Mouse (Mus musculus) heart, adult 8-10 months (tissue): ENCODE measurements around the gene Aox1. TPM values are rescaled to one million over a fixed set of nuclear protein-coding genes. Genes with fewer than 3 reads are reported as not detected.
"Not testable (repeated sequence)": the region's sequence is repeated elsewhere in the genome, so short reads cannot be mapped to it uniquely, and the experiment has no call there.

Experiments used
- DNase-seq: peaks from one replicate; pipeline ENCODE4 v3.0.0; 2022; ENCODE audit warnings: low spot score
- total RNA-seq, 4 experiments: library from RNA; stranded (reverse); gene quantifications; 2 replicates each; pipeline ENCODE4 v1.2.4; 2022

Gene Aox1
- 10 to 100 TPM; 12.9 to 16.6 (median 13.5) TPM for total RNA-seq

- peak; percentile 85 for DNase-seq
Measured at GRCm38 (mm10) chr1:58029636-58030117, at the start of gene Aox1. Gene Aox1 (plus strand): TSS chr1:58029931.

DNA sequence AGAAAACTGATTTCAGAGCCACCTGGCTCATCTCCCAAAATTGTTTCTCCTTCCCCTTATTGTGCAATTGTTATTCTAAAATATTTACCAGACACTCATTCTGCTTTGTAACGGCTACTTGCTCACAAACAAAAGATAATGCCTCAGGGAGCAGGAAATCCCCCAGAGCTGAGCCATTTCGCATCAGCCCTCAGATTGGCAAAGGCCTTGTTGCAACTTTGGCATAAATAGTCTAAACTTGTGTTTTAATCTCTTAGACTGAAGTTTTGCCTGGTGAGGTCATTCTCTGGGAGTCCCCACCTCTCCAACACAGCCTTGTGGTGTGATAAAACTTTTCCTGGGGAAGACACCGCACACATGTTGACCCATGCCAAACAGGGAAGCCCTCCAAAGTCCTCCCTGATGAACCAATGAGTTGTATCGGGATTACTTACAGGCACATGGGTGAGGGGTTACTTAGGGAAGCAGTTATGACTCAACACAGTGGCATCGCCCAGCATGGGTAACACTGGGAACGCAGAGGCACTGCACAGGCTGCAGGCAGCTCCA, 40.6 kb upstream of the Aox1 start:
- peak; percentile 23 for DNase-seq

DNA sequence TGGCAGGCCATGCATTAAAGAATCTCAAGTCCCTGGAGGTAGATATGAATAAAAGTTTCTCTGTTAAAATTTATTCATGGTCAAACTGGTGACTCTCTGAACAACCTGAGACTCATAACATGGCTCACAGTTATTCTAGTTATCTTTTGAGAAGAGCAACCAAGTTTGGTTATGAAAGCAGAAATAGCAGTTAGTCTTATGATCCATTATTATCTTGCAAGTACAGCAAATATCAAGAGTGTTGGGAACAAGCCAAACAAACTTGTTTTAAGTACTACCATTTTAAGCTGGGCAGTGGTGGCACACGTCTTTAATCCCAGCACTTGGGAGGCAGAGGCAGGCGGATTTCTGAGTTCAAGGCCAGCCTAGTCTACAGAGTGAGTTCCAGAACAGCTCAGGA, 38.5 kb upstream of the Aox1 start:
- no peak for DNase-seq

DNA sequence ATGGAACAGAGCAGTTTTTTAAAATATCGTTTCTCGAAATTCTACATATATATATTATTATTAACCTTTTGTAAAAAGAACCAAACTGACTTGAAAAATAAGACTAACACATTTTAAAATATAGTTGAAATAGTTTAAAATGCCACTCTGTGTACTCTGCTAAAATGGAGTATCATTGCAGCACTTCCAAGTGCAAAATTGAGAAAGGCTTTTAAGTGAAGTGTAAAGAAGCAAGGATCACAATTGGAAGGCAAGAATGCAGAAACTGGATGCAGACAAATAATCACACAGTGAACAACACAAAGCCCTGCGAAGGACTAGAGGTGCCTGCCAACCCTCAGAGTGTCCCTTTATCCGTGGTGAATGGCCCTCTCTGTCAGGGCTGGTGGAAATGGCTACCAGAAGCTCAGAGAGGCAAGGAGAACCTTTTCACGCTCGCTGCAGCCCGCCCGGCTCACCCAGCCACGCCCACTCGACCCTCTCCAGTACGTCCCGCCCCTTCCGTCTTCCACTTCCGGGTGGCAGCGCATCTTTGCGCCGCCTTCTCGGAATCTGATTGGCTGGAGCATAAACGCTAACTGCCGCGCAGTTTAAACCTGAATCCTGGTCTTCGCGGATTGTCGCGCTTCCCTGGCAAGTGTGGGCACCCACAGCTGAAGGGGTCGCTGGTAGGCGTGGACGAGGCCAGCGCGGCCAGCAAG, 34.1 kb upstream of the Aox1 start, which contains the start of gene Sgo2a:
Sgo2a (plus strand) TSS at position 540 of the 701 bp plus-strand sequence.
- DNase-seq: peak; percentile 88

DNA sequence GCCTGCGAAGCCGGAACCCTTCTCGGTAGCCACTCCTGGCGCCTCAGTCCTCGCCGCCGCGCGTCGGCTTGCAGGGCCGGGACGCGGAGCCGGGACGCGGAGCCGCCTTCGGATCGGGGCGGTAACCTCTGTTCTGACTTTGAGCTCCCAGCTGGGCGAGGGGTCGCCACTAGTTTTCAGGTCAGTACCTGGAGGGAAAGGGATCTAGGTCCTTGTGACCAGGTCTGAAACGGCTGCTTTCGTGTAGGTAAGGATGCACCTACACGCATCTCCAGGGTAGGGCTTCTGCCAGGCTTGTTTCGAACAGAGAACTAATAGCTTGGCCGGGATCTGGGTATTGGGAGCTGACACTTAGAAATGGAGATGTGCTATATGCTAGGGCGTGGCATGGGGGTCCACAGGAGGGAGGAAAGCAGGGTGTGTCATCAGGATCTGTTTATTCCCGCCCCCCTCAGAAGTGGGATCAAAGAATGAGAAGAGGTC, 33.6 kb upstream of the Aox1 start:
- DNase-seq: no peak

DNA sequence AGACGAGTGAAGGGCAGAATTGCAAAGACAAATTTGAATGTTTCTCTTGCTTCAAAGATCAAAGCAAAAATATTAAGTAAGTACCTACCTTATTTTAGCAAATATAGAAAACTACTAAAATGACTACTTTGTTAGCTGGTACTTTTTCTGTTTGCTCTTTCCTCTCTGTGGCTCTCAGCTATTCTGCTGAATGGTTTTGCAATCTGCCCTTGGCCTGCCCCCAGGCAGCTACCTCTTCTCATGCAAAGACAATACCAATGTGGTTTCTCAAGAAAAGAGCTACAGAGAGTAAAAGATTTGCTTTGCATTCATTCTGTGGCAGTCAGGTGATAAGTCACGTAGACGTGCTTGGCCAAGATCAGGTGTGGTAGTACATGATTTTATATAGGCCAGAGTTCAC, 31.6 kb upstream of the Aox1 start:
- DNase-seq: no peak

- DNase-seq: not testable (repeated sequence)
Measured at GRCm38 (mm10) chr1:58006388-58006787, 23.3 kb upstream of the Aox1 start.

DNA sequence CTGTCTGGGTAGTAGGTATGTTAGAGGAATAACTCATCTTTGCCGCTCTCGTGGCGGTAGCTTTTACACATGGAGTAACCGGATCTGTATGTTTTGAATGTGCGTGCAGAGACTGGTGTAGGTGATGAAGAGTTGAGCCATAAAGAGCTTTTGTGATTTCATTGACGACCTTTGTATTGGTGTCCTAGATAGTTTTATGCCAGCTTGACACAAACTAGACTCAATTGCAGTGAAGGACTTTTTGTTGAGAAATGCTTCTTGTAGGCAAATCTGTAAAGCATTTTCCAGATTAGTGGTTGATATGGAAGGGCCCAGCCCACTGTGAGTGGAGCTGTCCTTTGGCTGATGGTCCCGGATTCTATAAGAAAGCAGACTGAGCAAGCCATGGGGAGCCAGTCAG, 10.9 kb upstream of the Aox1 start, which contains the start of gene Kctd18:
Kctd18 (minus strand) TSS at position 101 of the 400 bp plus-strand sequence.
- no peak for DNase-seq

DNA sequence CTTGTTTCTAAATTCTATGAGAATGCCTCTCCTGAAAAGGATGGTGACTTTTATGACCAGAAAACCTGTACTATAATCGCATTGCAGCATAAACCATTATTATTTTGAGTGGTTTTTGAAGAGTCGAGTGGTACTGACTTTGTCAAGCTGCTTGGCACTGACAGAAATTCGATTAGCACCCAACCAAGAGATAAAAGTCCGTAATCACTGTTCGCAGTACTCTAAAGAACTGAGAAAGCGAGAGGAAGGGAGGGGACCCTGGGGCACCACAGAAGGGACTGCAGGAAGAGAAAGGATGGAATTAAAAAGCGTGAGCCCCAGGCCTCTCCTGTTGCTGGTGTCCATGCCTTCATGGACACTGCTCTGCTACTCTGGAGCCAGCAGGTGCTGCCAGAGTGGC, 2.0 kb upstream of the Aox1 start:
- no peak for DNase-seq

DNA sequence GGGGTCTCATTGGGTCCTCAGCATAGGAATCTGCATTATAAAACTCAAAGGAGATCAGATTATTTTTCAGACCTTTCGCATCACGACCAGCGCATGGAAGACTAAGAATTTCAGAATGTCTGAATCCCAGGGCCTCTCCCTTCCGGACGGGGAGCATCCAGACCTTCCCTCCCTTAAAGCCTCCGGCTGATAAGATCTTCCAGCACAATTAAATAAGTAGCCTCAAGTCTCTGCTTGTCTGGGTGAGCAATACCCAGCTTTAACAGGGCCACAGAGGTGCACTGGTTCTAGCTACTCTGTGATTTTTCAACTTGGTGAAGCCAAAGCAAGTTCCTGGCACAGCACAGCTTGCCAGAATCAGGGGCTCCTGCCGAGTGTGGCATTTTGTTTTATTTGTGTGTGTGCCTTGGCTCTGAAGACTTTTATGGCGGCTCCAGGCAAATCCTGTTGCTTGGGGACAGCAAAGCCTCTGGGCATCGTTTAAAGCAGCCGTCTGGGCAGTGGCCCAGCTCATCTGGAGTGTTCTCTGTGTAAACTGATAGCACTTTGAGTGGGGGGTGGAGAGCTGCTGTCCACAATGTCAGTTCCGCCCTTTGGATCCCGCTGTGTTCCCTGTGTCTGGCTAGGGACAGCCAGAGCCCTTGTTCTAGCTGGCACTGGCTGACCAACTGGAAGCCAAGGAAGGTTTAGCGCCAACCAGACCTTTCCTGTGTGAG, 583 bp downstream of the Aox1 start:
- peak; percentile 87 for DNase-seq

DNA sequence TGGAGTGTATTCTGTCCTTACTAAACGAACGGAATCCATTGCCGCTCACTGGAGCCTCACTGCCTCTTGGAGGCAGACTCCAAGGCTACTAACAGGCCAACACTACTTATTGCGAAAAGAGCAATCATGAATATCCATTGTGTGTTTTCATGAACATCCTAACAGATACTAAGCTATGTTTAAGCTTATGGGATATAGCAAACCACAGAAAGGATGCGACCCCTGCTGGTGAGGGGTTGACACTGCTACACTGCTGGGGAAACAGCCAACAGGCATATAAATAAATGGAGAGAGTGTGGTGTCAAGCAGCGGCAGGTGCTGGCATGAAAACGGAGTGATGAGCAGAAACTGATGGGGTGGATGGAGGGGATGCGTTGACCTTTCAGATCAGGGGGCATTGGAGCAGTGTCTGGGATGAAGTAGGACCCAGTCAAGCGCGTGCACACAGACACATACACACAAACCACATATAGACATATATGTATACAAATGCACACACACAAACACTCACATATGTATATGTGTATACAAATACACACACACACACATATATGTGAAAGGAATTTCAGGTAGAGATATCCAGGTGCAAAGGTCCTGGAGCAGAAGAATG, 1.5 kb downstream of the Aox1 start:
- peak; percentile 52 for DNase-seq

GRCm38 (mm10) chr1:58037306-58037705, 7.6 kb downstream of the Aox1 start:
- DNase-seq: not testable (repeated sequence)

GRCm38 (mm10) chr1:58045076-58045475, 15.3 kb downstream of the Aox1 start:
- no peak for DNase-seq

- no peak for DNase-seq
Measured at GRCm38 (mm10) chr1:58045546-58045945, 15.8 kb downstream of the Aox1 start.

DNA sequence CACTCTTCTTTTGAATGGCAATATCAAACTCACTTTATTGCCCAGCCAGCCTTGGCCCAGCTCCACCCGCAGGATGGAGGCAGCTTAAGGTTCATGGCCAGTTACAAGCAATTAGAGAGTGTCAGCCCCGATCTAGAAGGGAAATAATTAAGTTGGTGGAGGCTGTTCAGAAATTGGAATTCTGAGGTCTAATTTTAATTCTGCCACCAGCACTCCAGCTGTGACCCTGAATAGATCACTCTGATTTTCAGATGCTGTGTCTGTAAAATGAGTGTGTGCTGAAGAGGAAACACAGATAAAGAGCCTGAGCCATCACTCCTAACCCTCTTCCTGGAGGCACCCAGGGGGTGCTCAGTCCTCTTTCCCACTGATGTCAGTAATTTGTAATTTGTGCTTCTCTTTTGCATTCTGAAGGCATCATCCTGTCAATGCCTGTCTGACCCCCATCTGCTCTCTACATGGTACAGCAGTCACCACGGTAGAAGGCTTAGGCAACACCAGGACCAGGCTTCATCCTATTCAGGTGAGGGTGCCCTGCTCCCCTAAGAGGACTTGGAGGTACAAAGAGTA, 17.1 kb downstream of the Aox1 start:
- DNase-seq: no peak

- no peak for DNase-seq
Measured at GRCm38 (mm10) chr1:58049126-58049525, 19.4 kb downstream of the Aox1 start.

- DNase-seq: no peak
Measured at GRCm38 (mm10) chr1:58055598-58055997, 25.9 kb downstream of the Aox1 start.

- DNase-seq: no peak
Measured at GRCm38 (mm10) chr1:58056074-58056807, 26.5 kb downstream of the Aox1 start.

- peak; percentile 31 for DNase-seq
Measured at GRCm38 (mm10) chr1:58056939-58057338, 27.2 kb downstream of the Aox1 start.

DNA sequence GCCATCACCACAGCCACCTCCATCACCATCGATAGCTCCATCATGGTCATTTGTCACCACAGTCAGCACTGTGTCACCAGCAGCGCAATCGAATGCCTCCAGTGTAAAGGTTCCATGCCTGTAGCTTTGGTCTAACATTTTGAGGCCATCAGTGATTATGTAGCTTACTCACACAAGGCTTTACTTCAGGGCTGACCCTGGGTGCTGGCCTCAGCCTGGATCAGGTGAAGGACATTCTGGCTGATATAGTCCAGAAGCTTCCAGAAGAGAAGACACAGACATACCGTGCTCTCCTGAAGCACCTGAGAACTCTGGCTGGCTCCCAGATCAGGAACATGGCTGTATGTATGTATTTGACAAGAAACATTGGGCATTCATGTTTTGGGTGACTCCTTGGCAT, 29.1 kb downstream of the Aox1 start:
- DNase-seq: no peak

GRCm38 (mm10) chr1:58062131-58062530, 32.4 kb downstream of the Aox1 start:
- no peak for DNase-seq
